Mouse (Mus musculus): ENCODE results near the gene Snd1.

DNA sequence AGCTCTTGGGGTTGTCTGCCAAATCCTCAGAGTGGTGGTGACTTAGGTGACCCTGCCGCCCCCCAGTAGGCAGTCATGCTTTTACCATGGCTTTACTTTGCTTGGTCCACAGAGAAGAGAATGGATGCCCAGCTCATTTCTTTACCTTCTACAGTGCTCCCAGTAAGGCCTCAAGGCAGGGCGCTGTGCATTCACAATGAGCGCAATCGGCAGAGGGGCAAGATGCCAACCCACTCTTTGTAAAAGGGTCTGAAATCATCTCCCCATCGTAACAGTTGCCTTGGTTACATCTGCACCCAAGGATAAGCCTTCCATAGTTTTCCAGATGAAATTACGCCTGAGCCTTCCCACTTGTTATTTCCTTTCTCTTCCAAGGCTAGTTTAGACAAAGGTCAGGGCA lies 415.5 kb downstream of the Snd1 start:
- TF ChIP-seq HCFC1 (IDR thresholded peaks at IDR 0.05; ENCODE audit: borderline replicate concordance, insufficient read depth, low read length) (no peak), CHD2 (IDR thresholded peaks at IDR 0.05; ENCODE audit: low read depth, low read length) (no peak), ZNF384 (IDR thresholded peaks at IDR 0.05; ENCODE audit: low read depth, low read length) (no peak)
